Mouse (Mus musculus): ENCODE data around the gene Tff3.
A peak's percentile ranks its signal among the peaks of the same experiment; 100 is the strongest.

Tff3 gene

DNA sequence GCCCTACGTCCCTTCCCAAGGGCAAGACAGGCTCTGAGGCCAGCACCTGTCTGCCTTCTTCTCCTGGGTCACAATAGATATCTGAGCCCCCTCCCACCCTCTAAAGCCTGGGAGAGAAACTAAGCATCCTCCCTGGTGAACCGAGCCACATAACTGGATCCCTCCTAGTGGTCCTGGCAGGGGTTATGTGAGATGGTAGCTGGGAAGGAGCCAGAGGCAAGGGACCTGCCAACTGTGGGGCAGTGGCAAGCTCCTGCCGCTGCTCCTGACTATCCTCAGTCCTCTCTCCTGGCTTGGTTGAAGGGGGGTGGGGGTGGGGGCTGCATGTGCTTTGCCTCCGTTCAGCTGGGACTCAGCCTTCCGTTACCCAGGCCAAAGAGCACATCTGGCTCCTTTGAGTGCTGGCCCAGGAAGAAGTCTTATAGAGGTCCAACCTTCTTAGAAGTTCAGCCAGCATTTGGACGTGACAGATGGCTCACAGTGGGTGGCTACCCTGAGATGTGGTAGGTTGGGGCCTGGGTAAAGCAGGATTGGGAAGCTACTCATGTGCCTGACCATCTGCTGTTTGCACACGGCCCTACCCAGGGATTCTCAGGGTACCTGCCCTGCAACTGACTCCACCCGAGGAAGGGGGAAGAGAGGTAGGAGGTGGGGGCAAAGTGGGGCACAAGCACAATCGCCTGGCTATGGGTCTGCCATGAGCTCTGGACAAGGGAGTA is 3.7 kb downstream of the Tff3 start:
- ATAC-seq (ENCODE audit: low TSS enrichment): peak; percentile 55; the same call in 1 of the 2 replicates

DNA sequence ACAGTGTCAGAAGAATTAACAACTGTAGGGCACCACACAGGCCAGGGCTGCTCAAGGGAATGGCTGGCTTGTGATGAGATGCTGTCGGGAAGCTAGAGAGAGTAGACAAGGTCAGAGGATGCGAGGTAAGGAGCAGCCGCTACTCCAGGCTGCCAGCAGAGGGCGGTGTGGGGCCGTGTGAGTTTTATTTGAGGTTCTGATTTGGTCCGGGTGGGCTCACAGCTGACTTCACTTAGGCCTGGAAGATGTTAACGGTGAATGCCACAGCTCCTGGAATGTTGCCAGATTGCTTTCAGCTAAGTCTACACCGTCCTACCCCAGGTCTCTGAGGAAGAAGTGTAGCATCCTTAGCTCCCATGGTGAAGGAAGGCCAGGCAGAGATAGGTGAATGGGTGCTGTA is 7.5 kb downstream of the Tff3 start:
- 0 out of 2 replicates have a peak, but pooled peaks have one; percentile 31 for ATAC-seq (ENCODE audit: low TSS enrichment)

DNA sequence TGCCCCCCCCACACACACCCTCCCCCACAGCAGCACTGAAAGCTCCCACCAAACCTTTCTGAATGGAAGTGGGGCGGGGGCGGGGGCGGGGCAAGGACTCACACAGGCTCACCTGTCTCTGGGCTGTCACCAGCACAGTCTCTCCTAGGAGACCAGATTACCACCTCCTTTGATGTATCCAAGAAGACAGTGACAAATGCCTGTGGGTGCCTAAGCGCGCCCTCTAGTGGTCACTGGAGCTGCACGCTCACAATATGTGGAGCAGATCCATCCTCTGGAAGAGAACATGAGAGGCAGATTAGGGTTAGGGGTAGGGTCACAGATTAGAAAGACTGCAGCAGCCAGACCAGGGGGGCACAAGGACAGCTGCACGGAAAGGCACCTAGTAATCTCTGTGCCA is 10.0 kb downstream of the Tff3 start:
- peak; percentile 85 for ATAC-seq (ENCODE audit: low TSS enrichment)

DNA sequence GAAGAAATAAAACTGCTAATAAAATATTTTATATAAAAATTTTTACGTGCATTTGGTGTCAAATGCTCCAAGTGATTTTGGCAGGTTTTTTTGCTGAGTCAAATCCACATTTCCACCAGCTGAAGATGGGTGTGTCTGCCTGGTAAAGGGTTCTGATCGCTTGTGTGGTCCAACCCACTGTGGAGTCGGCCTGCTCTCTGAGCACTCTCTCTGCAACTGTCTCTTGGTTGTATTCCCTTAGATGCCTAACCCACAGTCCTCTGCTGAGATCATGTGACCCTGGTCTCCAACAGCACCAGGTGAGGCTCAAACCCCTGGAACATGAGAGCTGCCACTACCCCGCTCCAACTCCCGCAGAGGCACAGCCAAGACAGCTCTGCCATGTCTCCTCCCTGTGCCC is 11.5 kb downstream of the Tff3 start:
- ATAC-seq (ENCODE audit: low TSS enrichment): no peak

DNA sequence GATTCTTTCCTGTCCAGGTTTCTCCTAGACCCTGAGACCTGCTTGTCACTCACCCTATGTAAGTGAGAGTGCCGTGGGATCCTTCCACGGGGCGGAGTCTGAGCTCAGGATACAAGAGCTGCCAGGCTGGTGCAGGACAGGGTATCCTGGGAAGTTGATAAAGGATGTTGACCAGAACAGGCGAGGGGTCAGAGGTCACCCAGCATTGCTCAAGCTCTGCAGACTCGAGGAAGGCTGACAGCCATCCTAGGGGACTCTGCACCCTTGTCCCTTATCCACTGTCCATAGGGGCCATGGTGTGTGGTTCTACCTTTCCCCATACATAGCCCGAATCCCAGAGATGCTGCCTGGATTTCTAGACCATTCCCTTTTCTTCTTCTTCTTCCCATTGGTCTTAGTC is 13.4 kb downstream of the Tff3 start:
- ATAC-seq (ENCODE audit: low TSS enrichment): no peak

DNA sequence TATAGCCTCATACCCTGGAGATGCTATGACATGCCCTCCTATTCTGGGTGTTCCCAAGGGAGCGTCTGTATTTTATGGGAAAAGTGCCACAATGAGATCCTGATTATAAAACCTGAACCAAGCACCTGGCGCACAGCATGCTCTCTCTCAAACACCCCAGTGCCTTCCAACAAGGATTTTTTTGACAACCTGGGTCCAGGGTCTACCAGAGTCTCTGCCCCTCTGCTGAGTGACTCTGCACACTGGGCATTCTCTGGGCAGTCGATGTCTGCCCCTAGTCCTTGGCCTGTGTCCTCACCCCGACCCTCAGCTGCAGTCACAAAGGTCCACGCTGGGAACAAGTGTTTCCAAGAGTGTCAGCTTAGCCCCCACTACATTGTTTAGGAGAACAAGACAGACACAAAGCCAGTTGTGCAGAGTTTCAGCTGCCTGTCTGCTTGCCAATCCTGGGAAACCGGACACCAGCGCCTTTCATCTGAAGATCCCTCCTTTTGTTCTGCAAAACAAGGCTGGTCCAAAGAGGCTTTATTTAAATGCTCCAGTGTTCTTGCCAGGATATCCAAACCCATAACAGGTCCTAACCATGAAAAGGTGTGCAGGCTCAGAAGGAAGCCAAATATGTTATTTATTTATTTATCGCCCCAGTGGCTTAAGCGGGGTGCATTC is 16.1 kb downstream of the Tff3 start:
- ATAC-seq (ENCODE audit: low TSS enrichment): peak; percentile 39; the same call in 1 of the 2 replicates

DNA sequence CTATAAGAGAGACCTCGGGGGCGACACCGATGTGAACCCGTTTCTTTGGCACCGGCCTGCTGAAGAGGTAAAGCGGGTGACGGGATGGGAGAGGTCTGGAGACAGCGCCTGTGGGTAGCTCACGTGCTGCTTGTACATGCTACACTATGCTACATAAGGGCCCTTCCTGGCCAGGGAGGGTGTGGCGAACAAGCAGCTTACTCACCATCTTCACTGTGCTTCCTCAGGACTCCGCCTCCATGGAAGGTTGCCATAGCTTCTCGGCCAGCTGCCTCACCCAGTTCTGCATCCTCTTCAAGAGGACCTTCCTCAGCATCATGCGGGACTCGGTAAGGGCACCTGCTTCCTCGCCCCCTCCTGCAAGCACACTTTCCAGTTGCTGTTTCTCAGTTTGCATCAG is 21.1 kb downstream of the Tff3 start:
- no peak for ATAC-seq (ENCODE audit: low TSS enrichment)

DNA sequence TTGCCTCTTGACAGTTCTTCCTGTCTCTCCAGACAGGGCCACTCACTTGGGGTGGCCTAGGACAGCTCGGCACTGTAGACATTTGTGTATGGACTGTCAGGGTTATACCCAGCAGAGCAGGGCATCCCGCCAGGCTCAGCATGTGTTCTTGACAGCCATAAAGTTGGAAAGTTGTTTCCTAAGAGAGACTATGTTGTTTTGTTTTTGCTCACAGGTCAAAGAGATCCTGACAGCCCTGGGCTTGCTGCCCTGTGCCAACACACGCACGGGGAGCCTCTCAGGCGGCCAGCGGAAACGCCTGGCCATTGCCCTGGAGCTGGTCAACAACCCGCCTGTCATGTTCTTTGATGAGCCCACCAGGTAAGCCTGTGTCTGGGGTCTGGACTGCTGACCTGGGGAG is 25.6 kb downstream of the Tff3 start:
- no peak for ATAC-seq (ENCODE audit: low TSS enrichment)

DNA sequence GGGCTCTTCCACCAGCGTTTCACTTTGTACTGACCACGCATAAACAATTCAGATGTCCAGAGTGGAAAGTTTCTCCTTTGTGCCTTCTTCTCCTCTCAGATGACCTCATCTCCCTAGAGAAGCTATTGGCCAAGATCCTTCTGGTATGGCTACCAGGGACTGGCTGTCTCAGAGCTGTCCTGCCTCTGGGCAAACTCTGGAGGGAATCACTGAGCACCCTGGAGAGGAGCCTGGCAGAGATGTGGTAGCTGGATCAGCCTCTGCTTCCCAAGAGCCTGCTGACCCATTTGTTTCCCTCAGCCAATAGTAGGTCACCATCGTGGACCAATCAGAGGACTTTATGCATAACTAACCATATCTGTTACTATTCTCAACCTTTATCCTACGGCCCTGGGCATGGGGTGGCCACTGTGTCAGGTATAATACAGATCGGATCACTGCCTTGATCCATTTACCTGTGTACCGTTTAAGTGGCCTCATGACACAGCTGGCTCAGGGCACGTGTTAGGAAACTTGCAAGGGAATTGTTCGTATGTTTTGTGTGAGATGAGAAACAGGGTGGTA is 26.4 kb downstream of the Tff3 start:
- ATAC-seq (ENCODE audit: low TSS enrichment): no peak

DNA sequence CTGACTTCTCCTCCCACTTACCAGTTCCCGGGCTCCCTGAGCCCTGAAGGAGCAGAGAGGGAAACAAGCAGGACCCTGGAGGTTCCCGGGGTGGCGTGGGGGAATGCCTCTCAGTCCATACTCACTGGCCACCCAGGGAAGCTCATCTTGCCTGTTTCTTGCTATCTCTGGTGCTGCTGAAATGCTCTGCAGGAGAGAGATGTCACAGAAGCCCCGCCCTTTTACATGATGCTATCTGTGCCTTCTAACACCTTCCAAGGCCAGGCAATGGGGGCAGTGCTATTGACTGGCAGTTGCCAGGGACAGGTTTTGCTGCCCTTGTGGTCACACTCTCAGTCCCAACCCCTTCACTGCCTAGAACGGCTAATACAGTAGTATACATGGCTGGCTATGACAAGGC is 30.7 kb downstream of the Tff3 start:
- peak; percentile 21; the same call in 1 of the 2 replicates for ATAC-seq (ENCODE audit: low TSS enrichment)

DNA sequence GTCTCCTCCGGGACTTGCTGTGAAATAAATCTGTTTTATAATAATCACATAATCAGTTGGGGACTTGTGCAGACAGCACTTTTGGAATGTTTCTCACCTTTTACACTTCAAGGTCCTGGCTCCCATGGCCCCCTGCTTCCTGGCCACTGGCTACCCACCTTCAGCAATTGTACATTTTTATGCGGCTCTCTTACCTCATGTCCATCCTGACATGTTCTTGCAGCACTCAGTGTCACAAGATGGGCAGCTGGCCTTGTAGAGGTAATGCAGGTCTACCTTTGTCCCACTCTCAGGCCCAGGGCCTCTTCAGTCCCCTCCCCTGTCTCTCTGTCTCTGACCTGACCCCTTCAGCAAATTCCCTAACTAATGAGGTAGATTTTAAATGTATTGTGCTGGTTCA is 32.6 kb downstream of the Tff3 start:
- ATAC-seq (ENCODE audit: low TSS enrichment): no peak

DNA sequence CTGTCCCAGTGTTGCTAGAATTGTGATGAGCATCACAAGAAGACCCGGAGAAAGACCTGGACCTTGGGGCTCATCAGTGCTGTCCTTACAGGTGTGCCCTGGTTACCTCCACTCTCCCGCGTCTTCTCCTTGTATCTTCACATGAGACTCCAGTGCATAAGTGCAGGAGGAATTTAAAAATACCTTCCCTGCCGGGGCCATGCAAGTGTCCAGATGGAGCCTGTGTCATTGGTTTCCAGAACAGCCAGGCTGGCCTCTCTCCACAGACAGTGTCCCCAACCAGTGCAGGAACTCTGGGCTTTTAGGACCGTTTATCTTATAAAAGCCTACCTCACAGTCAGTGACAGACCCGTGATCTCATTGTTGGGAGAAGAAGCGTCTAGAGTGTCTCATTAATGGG is 33.9 kb downstream of the Tff3 start:
- no peak for ATAC-seq (ENCODE audit: low TSS enrichment)

DNA sequence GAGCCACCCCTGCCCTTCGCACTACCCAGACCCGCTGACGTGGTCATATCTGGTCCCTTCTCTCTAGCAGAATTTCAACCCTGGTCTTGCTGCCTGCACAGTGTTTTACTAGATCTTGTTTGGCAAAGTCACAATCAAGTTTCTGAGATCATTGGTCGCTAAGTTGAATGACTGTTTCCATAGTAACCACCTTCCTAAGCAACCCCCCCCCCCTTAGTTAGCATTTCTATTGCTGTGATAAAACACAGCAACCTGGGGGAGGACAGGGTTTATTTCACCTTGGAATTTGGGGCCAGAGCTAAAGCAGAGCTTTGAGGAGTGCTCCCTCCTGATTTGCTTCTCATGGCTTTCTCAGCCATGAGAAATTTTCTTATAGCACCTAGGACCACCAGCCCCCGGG is 34.7 kb downstream of the Tff3 start:
- no peak for ATAC-seq (ENCODE audit: low TSS enrichment)

DNA sequence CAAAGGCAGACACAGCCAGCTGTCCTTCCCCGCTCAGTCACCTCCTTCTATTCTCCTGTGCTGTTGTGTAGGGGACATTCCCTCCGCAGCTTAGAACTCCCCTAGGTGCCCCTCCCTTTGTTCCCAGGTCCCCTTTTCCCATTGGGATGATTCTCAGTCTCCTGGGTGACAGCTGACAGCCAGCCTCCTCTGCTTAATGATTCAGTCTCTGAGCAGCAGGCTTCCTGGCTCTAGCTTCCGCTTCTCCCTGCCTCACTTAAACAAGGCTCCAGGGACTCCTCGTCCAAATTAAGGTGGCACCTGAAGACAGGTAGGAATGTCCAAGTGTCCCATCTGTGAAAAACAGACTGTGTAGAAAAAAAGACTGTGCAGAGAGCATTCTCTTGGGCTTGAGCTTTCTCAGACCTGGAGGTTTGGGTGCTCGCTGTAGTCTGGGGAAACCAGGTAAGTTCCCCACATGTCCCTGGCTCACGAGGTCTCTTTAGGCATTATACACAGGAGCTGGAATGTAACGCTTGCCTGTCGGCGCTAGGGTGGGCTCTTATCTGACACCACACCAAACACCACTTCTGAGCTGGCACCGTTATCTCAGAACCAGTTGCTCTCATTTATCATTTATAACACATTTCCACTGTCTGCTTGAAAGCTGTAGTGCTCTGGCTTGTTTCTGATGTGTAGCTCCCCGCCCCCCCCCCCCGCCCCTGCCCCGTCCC is 38.3 kb downstream of the Tff3 start:
- ATAC-seq (ENCODE audit: low TSS enrichment): no peak

DNA sequence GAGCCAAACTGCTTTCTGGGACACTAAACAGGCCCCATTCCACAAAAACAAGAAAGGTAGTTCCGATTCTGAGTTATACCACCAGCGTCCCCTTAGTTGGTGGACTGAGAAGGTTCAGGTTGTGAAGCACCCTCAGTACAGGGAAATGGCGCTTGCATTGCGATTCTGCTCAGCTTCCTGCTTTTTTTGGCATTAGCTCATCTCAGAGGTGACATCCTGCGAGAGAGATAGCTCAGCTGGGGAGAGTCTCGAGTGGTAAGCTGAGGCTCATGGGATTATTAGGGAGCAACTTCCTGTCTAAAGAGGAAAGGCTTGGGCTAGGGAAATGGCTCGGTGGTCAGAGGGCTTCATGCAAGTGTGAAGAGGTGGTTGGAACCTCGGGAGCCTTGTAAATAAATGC is 39.6 kb downstream of the Tff3 start:
- no peak for ATAC-seq (ENCODE audit: low TSS enrichment)

DNA sequence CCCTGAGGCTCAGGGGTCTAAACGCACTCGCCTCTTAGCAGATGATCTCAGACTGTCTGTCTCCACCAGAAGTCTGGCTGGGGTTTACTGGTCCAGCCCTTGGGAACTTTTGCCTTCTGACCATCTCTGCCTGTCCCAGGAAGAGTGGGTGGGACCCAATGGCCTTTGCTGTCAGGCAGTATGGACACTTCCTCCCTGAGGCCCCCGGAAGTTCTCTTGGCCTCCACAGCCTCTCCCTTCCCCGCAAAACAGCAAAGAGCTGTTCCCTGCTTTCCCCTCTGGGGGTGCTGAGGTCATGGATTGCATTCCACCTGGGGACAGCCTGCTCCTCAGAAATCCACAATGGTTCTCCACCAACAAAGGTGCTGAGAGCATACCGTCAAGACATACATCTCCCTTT is 40.7 kb downstream of the Tff3 start:
- ATAC-seq (ENCODE audit: low TSS enrichment): no peak

DNA sequence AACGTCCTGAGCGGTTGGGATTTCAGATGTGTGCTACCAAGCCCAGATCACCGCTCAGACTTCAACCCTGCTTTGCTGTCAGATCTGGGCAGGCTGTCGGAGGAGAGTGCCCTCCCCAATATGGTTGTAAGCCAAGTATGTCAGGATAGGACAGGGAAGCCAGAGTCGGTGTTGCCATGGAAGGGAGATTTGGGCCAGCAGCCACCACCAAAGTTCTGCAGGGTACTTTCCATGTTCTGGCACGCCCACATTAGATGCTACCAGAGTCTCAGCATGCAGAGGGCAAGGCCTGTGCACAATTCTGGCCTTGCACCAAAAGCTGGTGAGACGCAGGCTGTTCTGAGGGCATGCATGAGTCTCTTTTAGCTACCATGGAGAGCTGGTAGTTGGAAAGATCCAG is 43.2 kb downstream of the Tff3 start:
- ATAC-seq (ENCODE audit: low TSS enrichment): no peak

DNA sequence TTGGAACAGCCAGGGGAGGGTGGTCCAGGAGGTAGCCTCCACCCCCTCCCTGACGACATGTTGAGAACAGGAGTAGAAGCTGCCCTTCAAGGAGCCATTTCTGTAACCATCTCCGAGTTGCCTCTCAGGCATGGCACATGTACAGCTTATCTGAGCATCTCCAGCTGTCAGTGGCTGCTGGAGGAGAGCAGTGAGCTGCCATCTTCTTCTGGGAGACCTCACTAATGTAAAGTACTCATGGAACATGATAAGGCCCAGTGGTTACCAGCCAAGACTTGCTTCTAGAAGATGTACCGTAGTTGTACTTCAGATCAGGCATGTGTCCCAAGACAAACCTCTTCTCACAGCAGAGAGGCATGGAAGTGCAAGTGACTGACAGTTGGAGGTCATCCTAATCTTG is 43.9 kb downstream of the Tff3 start:
- ATAC-seq (ENCODE audit: low TSS enrichment): no peak

DNA sequence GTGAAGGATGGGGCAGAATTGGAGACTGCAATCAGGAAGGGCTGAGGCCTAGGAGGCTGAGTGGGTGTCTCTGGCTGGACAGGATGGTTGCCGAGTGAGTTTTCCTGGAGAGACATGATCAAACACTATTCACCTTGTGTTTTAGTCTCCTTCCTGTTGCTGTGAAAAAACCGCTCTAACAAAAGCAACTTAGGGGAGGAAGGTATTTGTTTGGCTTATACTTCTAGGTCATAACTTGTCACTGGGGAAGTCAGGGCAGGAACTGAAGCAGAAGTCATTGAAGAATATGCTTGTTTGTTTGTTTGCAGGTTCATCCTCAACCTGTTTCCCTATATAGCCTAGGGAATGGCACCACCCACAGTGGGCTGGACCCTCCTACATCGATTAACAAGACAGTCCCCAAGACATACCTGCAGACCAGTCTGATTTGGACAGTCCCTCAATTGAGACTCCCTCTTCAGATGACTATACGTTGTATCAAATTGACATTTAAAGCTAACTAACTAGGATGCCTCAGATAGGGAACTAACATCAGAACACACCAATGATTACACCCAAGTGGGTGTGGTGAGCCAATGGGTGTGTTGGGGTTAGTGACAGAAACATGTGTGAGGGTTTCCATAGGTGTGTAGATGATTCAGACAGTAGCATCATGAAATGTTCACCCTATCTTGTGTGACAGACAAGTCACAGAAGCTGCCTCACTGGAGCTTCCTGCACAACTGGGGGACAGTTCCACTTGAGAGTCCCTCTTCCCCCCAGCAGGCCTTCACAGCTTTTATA is 47.0 kb downstream of the Tff3 start:
- ATAC-seq (ENCODE audit: low TSS enrichment): no peak

DNA sequence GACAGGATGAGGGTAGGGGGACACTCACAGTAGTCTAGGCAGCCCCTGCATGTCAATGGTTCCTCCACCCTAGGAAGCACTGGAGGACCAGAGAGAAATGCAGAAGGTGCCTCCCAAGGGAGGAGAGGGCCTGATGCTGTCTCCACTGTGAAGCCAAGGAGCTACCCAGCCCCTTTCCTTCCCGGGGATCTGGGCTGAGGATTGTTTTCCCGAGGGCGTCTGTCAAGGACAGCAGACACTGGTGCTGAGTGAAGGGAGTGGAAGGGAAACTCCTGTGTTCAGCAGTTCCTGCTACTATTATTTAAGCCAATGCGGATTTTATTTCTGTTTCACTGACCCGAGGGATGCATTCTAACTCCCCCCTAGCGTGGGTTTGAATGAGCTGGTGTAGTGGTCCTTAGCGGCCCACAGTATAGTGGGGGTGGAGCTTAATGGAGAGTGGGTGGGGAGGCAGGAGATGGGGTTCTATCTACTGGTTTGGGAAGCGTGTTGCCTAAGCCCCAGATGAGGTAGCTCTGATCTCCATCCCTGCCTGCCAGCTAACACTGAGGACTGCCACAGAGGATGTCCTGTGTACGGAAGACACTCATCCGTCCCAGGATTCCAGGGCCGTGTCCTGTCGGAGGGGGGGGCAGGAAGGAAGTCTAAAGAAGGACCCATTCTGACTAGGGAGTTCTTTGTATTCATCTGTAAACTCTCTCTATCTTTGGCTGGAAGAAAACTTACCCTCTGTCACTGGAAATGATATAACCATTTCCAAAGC is 50.2 kb downstream of the Tff3 start:
- no peak for ATAC-seq (ENCODE audit: low TSS enrichment)

DNA sequence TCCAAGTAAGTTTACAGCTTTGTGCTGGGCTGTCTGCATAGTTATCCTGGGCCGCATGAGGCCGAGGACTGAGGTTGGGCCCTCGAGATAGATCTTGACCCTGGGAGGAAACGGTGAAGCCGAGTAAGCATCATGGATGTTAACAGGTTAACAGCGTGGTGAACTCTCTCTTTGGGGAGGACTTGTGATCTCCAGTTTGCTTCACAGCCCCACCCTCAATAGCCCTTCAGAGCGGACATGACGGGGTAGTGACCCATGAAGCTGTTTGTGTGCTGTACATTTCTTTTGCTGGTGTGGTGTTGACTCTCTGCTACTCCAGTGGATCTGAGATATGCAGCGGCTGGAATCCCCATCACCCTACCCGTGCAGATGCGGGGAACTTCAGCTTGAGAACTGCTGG is 50.9 kb downstream of the Tff3 start:
- ATAC-seq (ENCODE audit: low TSS enrichment): no peak

Measured in frontal cortex, adult (tissue).